Mouse (Mus musculus) embryonic facial prominence, embryonic 13.5 days (tissue): ENCODE data around the gene Krcc1. TPM values are rescaled to one million over a fixed set of nuclear protein-coding genes. Genes with fewer than 3 reads are reported as not detected.
A peak's percentile ranks its signal among the peaks of the same experiment; 100 is the strongest.
"Not testable (repeated sequence)": the region's sequence is repeated elsewhere in the genome, so short reads cannot be mapped to it uniquely, and the experiment has no call there.

Experiments used
- ATAC-seq: fragments of 200-750 bp; cut with Nextera tagmentation; 2 replicates; pipeline ENCODE4 v1.8.0; 2017; ENCODE audit warnings: low read depth; ENCODE audit not compliant: insufficient number of reproducible peaks, insufficient read depth, low FRiP score, low TSS enrichment
- H3K27ac ChIP-seq: fragments of 300-500 bp; sonication (generic); 2 replicates; pipeline ENCODE4 v1.5.1; 2015; ENCODE audit warnings: moderate library complexity, mild to moderate bottlenecking, inconsistent platforms
- H3K27me3 ChIP-seq: fragments of 300-500 bp; sonication (generic); 2 replicates; pipeline ENCODE4 v1.6.1; 2015; ENCODE audit warnings: mild to moderate bottlenecking, inconsistent platforms
- H3K36me3 ChIP-seq: fragments of 300-500 bp; sonication (generic); 2 replicates; pipeline ENCODE4 v1.6.1; 2015; ENCODE audit warnings: mild to moderate bottlenecking, inconsistent platforms
- H3K4me1 ChIP-seq: fragments of 300-500 bp; sonication (generic); 2 replicates; pipeline ENCODE4 v1.6.1; 2015; ENCODE audit warnings: inconsistent platforms
- H3K4me2 ChIP-seq: fragments of 300-500 bp; sonication (generic); 2 replicates; pipeline ENCODE4 v1.6.1; 2015; ENCODE audit warnings: moderate library complexity, mild to moderate bottlenecking, inconsistent platforms
- H3K4me3 ChIP-seq: fragments of 300-500 bp; sonication (generic); 2 replicates; pipeline ENCODE4 v1.5.1; 2015; ENCODE audit warnings: mild to moderate bottlenecking, inconsistent platforms
- H3K9ac ChIP-seq: fragments of 300-500 bp; sonication (generic); 2 replicates; pipeline ENCODE4 v1.6.1; 2015; ENCODE audit warnings: mild to moderate bottlenecking, inconsistent platforms
- H3K9me3 ChIP-seq: fragments of 300-500 bp; sonication (generic); 2 replicates; pipeline ENCODE4 v1.6.1; 2016; ENCODE audit warnings: inconsistent platforms
- WGBS: fragments of 180-500 bp; shearing (Covaris S2); methylation state at CpG from one replicate; pipeline ENCODE4 v1.1.7; 2015; ENCODE audit warnings: mixed read lengths; 5-methylcytosine and 5-hydroxymethylcytosine counted together
- polyA plus RNA-seq: library from polyadenylated mRNA; unstranded; fragments of >200 nt; fragmentation: Nextera tagmentation; extraction: Ambion mirVana; gene quantifications from 2 replicates; pipeline ENCODE4 v1.2.1, GENCODE M21; 2015

Gene Krcc1
- polyA plus RNA-seq, 1 experiment from 2014 or later, result 38.3 TPM

- not testable (repeated sequence) for ATAC-seq, H3K27ac ChIP-seq, H3K36me3 ChIP-seq, H3K9me3 ChIP-seq, H3K27me3 ChIP-seq, H3K4me1 ChIP-seq, H3K4me3 ChIP-seq, H3K9ac ChIP-seq, H3K4me2 ChIP-seq
- WGBS, result 78% methylated on average over 7 of the region's 7 CpGs
Observed at GRCm38 (mm10) chr6:71267603-71268002, 3.9 kb upstream of the Krcc1 start.

DNA sequence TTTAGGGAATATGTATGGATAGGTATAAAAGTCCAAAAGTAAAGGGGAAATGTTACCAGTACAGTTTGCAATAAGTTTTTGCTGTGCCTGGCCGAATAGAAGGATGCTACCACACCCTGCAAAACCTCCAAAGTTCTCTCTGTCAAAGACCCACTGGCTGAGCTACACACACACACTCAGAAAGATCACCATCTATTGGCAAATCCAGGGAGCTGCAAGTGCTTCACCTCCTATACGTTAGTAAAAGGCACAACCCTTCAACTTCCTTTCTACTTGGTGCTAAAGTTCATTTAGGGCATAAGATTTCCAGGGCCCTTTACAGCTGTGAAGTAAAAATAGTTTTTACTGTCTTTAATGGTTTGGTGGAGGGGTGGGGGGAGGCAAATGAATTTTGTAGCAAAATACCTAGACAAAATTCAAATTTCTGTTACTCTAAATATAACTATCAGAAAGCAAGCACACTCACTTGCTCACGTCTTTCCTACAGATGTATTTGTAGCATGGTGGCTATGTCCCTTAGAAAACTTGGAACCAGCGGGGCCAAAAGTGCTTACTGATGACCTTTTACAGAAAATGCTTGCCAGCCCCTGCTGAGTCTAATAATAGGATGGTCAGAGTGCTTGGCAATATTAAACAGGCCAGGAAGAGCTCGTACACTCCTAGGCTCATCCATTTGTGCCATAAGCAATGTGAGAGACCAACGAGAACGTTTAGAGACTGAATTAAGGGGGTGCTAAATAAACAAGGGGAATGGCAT, 2.4 kb upstream of the Krcc1 start:
- Histone ChIP-seq H3K9ac (no peak overlapping the region), H3K27me3 (no peaks in the 10 kb centered on the region), H3K27ac (no peak overlapping the region), H3K36me3 (no peaks in the 10 kb centered on the region), H3K4me3 (no peak overlapping the region), H3K4me2 (no peak overlapping the region), H3K9me3 (no peaks in the 10 kb centered on the region), H3K4me1 (peaks cover 14% of the 10 kb centered on the region)
- no peak for ATAC-seq
- WGBS, result 69% methylated on average over 7 of the region's 7 CpGs

DNA sequence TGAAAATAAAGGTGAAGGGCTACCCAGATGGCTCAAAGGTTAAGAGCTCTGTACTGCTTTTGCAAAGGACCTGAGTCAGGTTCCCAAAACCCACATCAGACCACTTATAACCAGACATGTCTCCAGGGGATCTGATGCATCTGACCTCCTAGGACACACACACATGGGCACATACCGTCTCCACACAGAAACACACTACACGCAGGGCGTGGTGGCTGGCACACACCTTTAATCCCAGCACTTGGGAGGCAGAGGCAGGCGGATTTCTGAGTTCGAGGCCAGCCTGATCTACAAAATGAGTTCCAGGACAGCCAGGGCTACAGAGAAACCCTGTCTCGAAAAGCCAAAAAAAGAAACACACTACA, 1.8 kb upstream of the Krcc1 start:
- not testable (repeated sequence) for H3K4me2 ChIP-seq, H3K36me3 ChIP-seq, H3K9ac ChIP-seq, H3K27me3 ChIP-seq, H3K4me3 ChIP-seq, H3K27ac ChIP-seq, ATAC-seq, H3K9me3 ChIP-seq
- 90% methylated on average over 6 of the region's 6 CpGs for WGBS
- peaks cover 14% of the 10 kb centered on the region for H3K4me1 ChIP-seq

DNA sequence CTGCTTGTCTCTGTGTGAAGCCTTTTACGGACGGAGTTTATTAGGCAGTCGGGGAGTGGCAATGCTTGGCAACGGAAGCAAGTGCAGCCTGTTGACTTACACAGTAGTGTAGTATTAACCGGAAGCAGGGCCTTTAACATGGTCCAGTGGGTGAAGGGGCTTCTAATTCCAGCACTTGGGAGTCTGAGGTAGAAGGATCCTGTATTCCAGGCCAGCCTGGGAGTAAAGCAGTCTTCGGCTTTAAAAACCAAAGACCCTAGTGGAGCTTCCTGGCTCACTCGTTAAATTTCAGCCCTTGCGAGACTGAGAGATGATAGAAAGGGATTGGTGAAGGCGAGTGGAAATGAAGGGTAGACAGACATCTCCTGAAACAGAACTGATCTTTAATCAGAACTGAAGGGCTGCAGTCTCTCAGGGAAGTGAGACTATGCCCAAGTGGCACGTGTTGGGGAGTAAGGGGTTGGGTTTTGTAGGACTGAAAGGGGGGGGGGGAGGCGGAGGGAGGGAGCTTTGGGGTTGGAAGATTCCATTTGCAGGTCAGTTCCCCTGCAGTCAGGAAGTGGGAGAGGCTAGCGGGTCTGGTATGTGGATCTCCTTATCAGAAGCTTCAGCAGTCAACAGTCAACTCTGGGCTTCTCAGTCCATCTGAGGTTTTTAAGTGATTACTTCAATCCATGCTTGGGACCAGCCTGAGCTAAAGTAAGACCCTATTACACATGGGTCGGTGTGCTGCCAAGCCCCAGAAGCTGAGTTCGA, 998 bp upstream of the Krcc1 start:
- H3K36me3 ChIP-seq, result no peaks in the 10 kb centered on the region
- no peaks in the 10 kb centered on the region for H3K27me3 ChIP-seq
- H3K9ac ChIP-seq, result peak overlapping the region; percentile 54; the same call in 1 of the 2 replicates
- H3K9me3 ChIP-seq, result no peaks in the 10 kb centered on the region
- 32% methylated on average over 14 of the region's 14 CpGs for WGBS
- peak overlapping the region; percentile 77 for H3K4me2 ChIP-seq
- ATAC-seq, result no peak
- peak overlapping the region; percentile 96 for H3K27ac ChIP-seq
- peaks cover 14% of the 10 kb centered on the region for H3K4me1 ChIP-seq
- peak overlapping the region; percentile 93 for H3K4me3 ChIP-seq

- ATAC-seq, result peak; percentile 44; the same call in 1 of the 2 replicates
- 4% methylated on average over 8 of the region's 8 CpGs for WGBS
- Histone ChIP-seq H3K4me1 (peaks cover 14% of the 10 kb centered on the region), H3K4me3 (peak overlapping the region; percentile 93), H3K4me2 (peak overlapping the region; percentile 77), H3K27me3 (no peaks in the 10 kb centered on the region), H3K9me3 (no peaks in the 10 kb centered on the region), H3K27ac (peak overlapping the region; percentile 96), H3K36me3 (no peaks in the 10 kb centered on the region), H3K9ac (peak overlapping the region; percentile 54; the same call in 1 of the 2 replicates)
Observed at GRCm38 (mm10) chr6:71271057-71271388, 454 bp upstream of the Krcc1 start.

GRCm38 (mm10) chr6:71272316-71272741, 852 bp downstream of the Krcc1 start:
- peaks cover 14% of the 10 kb centered on the region for H3K4me1 ChIP-seq
- WGBS, result under 1% methylated on average over 11 of the region's 11 CpGs
- peak overlapping the region; percentile 93 for H3K4me3 ChIP-seq
- no peak; the same call in 1 of the 2 replicates for ATAC-seq
- no peaks in the 10 kb centered on the region for H3K27me3 ChIP-seq
- peak overlapping the region; percentile 77 for H3K4me2 ChIP-seq
- H3K27ac ChIP-seq, result peak overlapping the region; percentile 96
- no peaks in the 10 kb centered on the region for H3K9me3 ChIP-seq
- H3K9ac ChIP-seq, result peak overlapping the region; percentile 99
- H3K36me3 ChIP-seq, result no peaks in the 10 kb centered on the region

DNA sequence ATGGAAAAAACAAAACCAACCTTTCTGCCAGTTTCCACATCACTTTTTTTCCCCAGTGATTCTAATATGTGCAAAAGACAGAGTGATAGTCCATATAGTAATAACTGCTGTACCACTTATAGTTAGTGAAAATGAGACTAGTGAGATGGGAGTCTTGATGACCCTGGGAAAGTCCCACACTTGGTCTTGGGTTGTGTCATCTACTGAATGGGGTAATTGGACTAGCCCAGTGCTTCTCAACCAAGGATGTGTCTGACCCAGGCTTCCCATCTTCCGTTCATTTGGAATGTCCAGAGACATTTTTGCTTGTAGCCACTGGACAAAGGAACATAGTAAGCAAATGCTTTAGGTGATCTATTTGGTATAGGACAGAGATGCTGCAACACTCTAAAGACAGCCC, 2.2 kb downstream of the Krcc1 start:
- no peak overlapping the region for H3K27ac ChIP-seq
- no peaks in the 10 kb centered on the region for H3K27me3 ChIP-seq
- 98% methylated on average over 1 of the region's 1 CpGs for WGBS
- H3K36me3 ChIP-seq, result no peaks in the 10 kb centered on the region
- H3K9me3 ChIP-seq, result no peaks in the 10 kb centered on the region
- ATAC-seq, result no peak
- no peak overlapping the region for H3K9ac ChIP-seq
- H3K4me2 ChIP-seq, result no peak overlapping the region
- no peak overlapping the region for H3K4me3 ChIP-seq
- H3K4me1 ChIP-seq, result peaks cover 14% of the 10 kb centered on the region

DNA sequence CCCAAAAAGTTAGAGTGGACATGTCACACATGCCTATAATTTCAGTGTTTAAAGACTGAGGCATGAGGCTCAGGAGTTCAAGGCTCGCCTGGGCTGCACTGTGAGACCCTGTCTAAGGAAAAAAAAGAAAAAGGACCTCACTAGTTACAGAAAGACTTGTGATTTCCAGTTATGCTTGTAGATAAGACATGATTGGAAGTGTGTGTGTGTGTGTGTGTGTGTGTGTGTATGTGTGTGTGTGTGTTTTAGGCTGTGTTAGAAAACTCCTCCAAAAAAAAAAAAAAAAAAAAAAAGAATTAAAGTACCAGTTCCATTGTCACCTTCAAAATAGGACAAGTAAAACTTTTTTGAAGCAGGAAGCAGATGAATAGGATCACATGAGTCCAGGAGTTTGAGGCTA, 3.1 kb downstream of the Krcc1 start:
- ATAC-seq, result no peak
- 93% methylated on average over 1 of the region's 1 CpGs for WGBS

GRCm38 (mm10) chr6:71279418-71279817, 7.9 kb downstream of the Krcc1 start:
- H3K9ac ChIP-seq, result no peak overlapping the region
- WGBS, result 79% methylated on average over 1 of the region's 1 CpGs
- H3K36me3 ChIP-seq, result peaks cover 6% of the 10 kb centered on the region
- H3K4me2 ChIP-seq, result no peak overlapping the region
- no peaks in the 10 kb centered on the region for H3K27me3 ChIP-seq
- no peaks in the 10 kb centered on the region for H3K9me3 ChIP-seq
- ATAC-seq, result no peak
- H3K4me3 ChIP-seq, result no peak overlapping the region
- H3K27ac ChIP-seq, result no peak overlapping the region
- H3K4me1 ChIP-seq, result no peaks in the 10 kb centered on the region

More for the DNA sequence above, 3.1 kb downstream of the Krcc1 start:
- Histone ChIP-seq H3K4me3 (no peak overlapping the region), H3K27ac (no peak overlapping the region), H3K9me3 (no peaks in the 10 kb centered on the region), H3K4me1 (peaks cover 14% of the 10 kb centered on the region), H3K4me2 (no peak overlapping the region), H3K27me3 (no peaks in the 10 kb centered on the region), H3K36me3 (no peaks in the 10 kb centered on the region), H3K9ac (no peak overlapping the region)

GRCm38 (mm10) chr6:71293509-71293908, 22.0 kb downstream of the Krcc1 start:
- Histone ChIP-seq H3K4me2 (no peak overlapping the region), H3K4me3 (no peak overlapping the region), H3K9ac (no peak overlapping the region), H3K4me1 (no peaks in the 10 kb centered on the region), H3K9me3 (no peaks in the 10 kb centered on the region), H3K27me3 (no peaks in the 10 kb centered on the region), H3K36me3 (no peaks in the 10 kb centered on the region), H3K27ac (no peak overlapping the region)
- 83% methylated on average over 14 of the region's 14 CpGs for WGBS
- no peak for ATAC-seq

DNA sequence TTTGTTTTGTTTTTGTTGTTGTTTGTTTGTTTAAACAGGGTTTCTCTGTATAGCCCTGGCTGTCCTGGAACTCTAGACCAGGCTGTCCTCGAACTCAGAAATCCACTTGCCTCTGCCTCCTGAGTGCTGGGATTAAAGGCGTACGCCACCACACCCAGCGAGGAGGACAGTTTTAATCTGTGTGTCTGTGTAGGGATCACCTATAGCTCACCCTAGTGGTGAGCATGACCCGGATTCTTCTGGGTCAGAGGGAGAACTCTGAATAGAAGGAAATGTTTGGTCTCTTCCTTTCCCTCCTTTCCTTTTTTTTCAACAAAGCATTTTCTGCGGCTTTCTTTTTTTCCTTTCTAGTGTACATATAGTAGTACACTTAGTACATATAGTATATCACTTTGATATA, 23.8 kb downstream of the Krcc1 start:
- H3K9me3 ChIP-seq, result no peaks in the 10 kb centered on the region
- H3K4me2 ChIP-seq, result no peak overlapping the region
- H3K4me3 ChIP-seq, result no peak overlapping the region
- no peaks in the 10 kb centered on the region for H3K36me3 ChIP-seq
- ATAC-seq, result no peak
- H3K27ac ChIP-seq, result no peak overlapping the region
- H3K9ac ChIP-seq, result no peak overlapping the region
- H3K4me1 ChIP-seq, result no peaks in the 10 kb centered on the region
- WGBS, result 71% methylated on average over 6 of the region's 6 CpGs
- H3K27me3 ChIP-seq, result no peaks in the 10 kb centered on the region

DNA sequence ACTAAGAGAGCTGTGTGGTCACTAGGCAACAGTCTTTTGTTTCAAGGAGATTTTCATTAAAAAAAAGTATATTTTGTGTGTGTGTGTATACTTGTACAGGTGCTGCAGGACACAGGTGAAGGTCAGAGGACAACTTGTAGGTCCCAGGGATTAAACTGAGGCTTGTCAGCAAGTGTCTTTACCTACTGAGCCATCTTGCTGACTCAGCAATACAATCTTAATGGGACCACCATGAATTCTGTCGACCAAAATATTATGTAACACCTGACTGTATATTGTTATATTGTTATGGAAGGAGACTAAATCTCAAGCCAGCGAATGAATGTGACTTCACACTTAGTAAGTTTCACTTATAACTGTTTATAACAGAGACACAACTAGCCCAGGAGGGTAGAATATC, 26.6 kb downstream of the Krcc1 start:
- H3K27me3 ChIP-seq, result no peaks in the 10 kb centered on the region
- H3K4me2 ChIP-seq, result no peak overlapping the region
- WGBS, result 69% methylated on average over 2 of the region's 2 CpGs
- no peaks in the 10 kb centered on the region for H3K36me3 ChIP-seq
- H3K9ac ChIP-seq, result no peak overlapping the region
- no peak for ATAC-seq
- H3K9me3 ChIP-seq, result no peaks in the 10 kb centered on the region
- no peak overlapping the region for H3K27ac ChIP-seq
- no peaks in the 10 kb centered on the region for H3K4me1 ChIP-seq
- no peak overlapping the region for H3K4me3 ChIP-seq
